Mouse (Mus musculus): ENCODE results near the gene Akr1c18.

Gene Akr1c18

DNA sequence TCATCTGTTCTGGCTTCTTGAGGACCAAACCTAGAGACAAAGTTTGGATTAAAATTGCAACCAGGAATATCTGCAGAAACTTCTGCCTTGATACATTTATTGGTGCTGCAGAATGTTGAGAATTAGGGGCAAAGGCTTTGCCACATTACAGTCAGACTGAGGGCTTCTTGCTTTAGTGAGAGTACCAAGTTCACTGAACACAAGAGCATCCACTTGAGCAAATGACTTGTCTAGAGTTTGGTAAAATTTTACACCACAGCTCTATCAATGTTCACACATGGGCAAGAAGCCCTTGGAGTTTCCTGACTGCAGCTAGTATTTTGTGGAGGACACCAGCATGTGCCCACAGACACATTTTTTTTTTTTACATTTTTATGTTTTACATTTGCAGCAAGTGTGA is 47.7 kb downstream of the Akr1c18 start:
- DNase-seq (ENCODE audit: inconsistent ontology term): no peak

DNA sequence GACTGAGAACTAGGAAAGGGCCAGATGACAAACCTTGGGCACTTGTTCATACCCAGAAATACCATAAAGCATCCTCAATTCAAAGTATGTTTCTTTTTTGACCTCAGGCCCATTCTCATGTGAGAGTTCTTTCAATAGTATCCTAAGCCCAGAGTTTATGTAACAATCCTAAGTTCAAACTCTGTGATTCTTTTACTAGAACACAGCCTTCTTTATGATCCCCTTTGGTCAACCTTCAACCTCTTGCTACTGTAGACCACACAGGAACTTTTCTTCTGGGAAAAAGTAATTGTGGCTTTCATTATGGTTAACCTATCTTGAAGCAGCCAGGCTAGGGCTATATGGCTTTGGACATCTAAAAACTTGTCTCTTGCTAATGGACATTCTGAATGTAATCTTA is 48.8 kb downstream of the Akr1c18 start:
- DNase-seq (ENCODE audit: inconsistent ontology term): no peak

Measured in Muller cell, postnatal 12 days (primary cell).